Mouse (Mus musculus): Measurements from ENCODE around the gene Ifnl3.

- TF ChIP-seq CTCF (IDR thresholded peaks at IDR 0.05 in 2 of 3, conservative IDR thresholded peaks at IDR 0.05 in 1 of 3; ENCODE audit: control insufficient read depth in 1 of 3, insufficient read depth in 1 of 3, low read depth in 2 of 3, low read length in 3 of 3, poor library complexity in 1 of 3, severe bottlenecking in 1 of 3) (no peak), EP300 (IDR thresholded peaks at IDR 0.05; ENCODE audit: low read depth in 1 of 2, low read length in 2 of 2) (no peak), ZMIZ1 (IDR thresholded peaks at IDR 0.05; ENCODE audit: low read depth, low read length) (no peak), POLR2A (IDR thresholded peaks at IDR 0.05; ENCODE audit: control insufficient read depth in 1 of 2, insufficient read depth in 1 of 2, low read depth in 1 of 2, low read length in 2 of 2, poor library complexity in 1 of 2) (no peak), MYC (IDR thresholded peaks at IDR 0.05; ENCODE audit: low read depth, low read length) (no peak), MAX (IDR thresholded peaks at IDR 0.05; ENCODE audit: low read length) (no peak), GATA1 (IDR thresholded peaks at IDR 0.05; ENCODE audit: low read depth, low read length) (no peak), MXI1 (IDR thresholded peaks at IDR 0.05; ENCODE audit: low read depth, low read length) (no peak), MAZ (IDR thresholded peaks at IDR 0.05; ENCODE audit: low read depth, low read length) (no peak), GABPA (IDR thresholded peaks at IDR 0.05; ENCODE audit: low read depth, low read length) (no peak), E2F4 (IDR thresholded peaks at IDR 0.05; ENCODE audit: borderline replicate concordance, low read depth, low read length) (no peak)
These were observed 17.1 kb upstream of the Ifnl3 start for GRCm38 (mm10) chr7:28505585-28505984.

All from MEL (cell line).